Mouse (Mus musculus) midbrain, embryonic 13.5 days (tissue): ENCODE data around the gene Lrch1. TPM values are rescaled to one million over a fixed set of nuclear protein-coding genes. Genes with fewer than 3 reads are reported as not detected.

Experiments used
- ATAC-seq: fragments of 200-750 bp; cut with Nextera tagmentation; 2 replicates; pipeline ENCODE4 v1.8.0; 2017; ENCODE audit warnings: mild to moderate bottlenecking, moderate TSS enrichment, moderate library complexity
- H3K27ac ChIP-seq: fragments of 300-500 bp; sonication (generic); 2 replicates; pipeline ENCODE4 v1.5.1; 2015; ENCODE audit warnings: inconsistent platforms, mild to moderate bottlenecking, moderate library complexity
- H3K27me3 ChIP-seq: fragments of 300-500 bp; sonication (generic); 2 replicates; pipeline ENCODE4 v1.6.1; 2015; ENCODE audit warnings: mild to moderate bottlenecking, inconsistent platforms
- H3K36me3 ChIP-seq: fragments of 300-500 bp; sonication (generic); 2 replicates; pipeline ENCODE4 v1.6.1; 2015; ENCODE audit warnings: mild to moderate bottlenecking, inconsistent platforms
- H3K4me1 ChIP-seq: fragments of 300-500 bp; sonication (generic); replicated peaks from 2 replicates; pipeline ENCODE4 v1.6.1; 2015; ENCODE audit warnings: inconsistent platforms
- H3K4me2 ChIP-seq: fragments of 300-500 bp; sonication (generic); replicated peaks from 2 replicates; pipeline ENCODE4 v1.6.1; 2015; ENCODE audit warnings: moderate library complexity, mild to moderate bottlenecking, inconsistent platforms
- H3K4me3 ChIP-seq: fragments of 300-500 bp; sonication (generic); replicated peaks from 2 replicates; pipeline ENCODE4 v1.5.1; 2015; ENCODE audit warnings: mild to moderate bottlenecking, inconsistent platforms
- H3K9ac ChIP-seq: fragments of 300-500 bp; sonication (generic); replicated peaks from 2 replicates; pipeline ENCODE4 v1.6.1; 2015; ENCODE audit warnings: mild to moderate bottlenecking, inconsistent platforms
- H3K9me3 ChIP-seq: fragments of 300-500 bp; sonication (generic); 2 replicates; pipeline ENCODE4 v1.6.1; 2016; ENCODE audit warnings: mild to moderate bottlenecking, inconsistent platforms
- WGBS: fragments of 180-500 bp; shearing (Covaris S2); methylation state at CpG from one replicate; pipeline ENCODE4 v1.1.7; 2015; 5-methylcytosine and 5-hydroxymethylcytosine counted together
- polyA plus RNA-seq: library from polyadenylated mRNA; unstranded; fragments of >200 nt; fragmentation: Nextera tagmentation; extraction: Ambion mirVana; gene quantifications from 2 replicates; pipeline ENCODE4 v1.2.1, GENCODE M21; 2015

Gene Lrch1
- polyA plus RNA-seq, 1 experiment from 2014 or later: 9.7 TPM

GRCm38 (mm10) chr14:74945266-74946215, 2.1 kb downstream of the Lrch1 start:
- peak overlapping the region; percentile 84 for H3K4me3 ChIP-seq
- 89% methylated on average over 11 of the region's 11 CpGs for WGBS
- ATAC-seq: no peak
- H3K36me3 ChIP-seq: no peaks in the 10 kb centered on the region
- no peaks in the 10 kb centered on the region for H3K27me3 ChIP-seq
- peak overlapping the region; percentile 79 for H3K4me2 ChIP-seq
- H3K4me1 ChIP-seq: peaks cover 20% of the 10 kb centered on the region
- no peaks in the 10 kb centered on the region for H3K9me3 ChIP-seq
- H3K9ac ChIP-seq: peak overlapping the region; percentile 87; the same call in 1 of the 2 replicates
- H3K27ac ChIP-seq: no peak overlapping the region

- 92% methylated on average over 7 of the region's 7 CpGs for WGBS
- no peaks in the 10 kb centered on the region for H3K36me3 ChIP-seq
- no peak overlapping the region for H3K4me2 ChIP-seq
- no peak overlapping the region for H3K27ac ChIP-seq
- no peaks in the 10 kb centered on the region for H3K27me3 ChIP-seq
- H3K9me3 ChIP-seq: no peaks in the 10 kb centered on the region
- no peak for ATAC-seq
- H3K4me3 ChIP-seq: no peak overlapping the region
- peaks cover 20% of the 10 kb centered on the region for H3K4me1 ChIP-seq
- H3K9ac ChIP-seq: no peak overlapping the region
Observed at GRCm38 (mm10) chr14:74944128-74944755, 3.4 kb downstream of the Lrch1 start.

- no peak for ATAC-seq
- 95% methylated on average over 6 of the region's 6 CpGs for WGBS
- Histone ChIP-seq H3K4me2 (no peak overlapping the region), H3K4me3 (no peak overlapping the region), H3K27me3 (no peaks in the 10 kb centered on the region), H3K9ac (no peak overlapping the region), H3K36me3 (no peaks in the 10 kb centered on the region), H3K27ac (no peak overlapping the region), H3K9me3 (no peaks in the 10 kb centered on the region), H3K4me1 (peaks cover 20% of the 10 kb centered on the region)
Observed at GRCm38 (mm10) chr14:74943581-74944117, 4.0 kb downstream of the Lrch1 start.

- ATAC-seq: no peak
- no peak overlapping the region for H3K27ac ChIP-seq
- H3K9me3 ChIP-seq: no peaks in the 10 kb centered on the region
Observed at GRCm38 (mm10) chr14:74943024-74943423, 4.7 kb downstream of the Lrch1 start.

GRCm38 (mm10) chr14:74941591-74941990, 6.1 kb downstream of the Lrch1 start:
- ATAC-seq: no peak
- no peaks in the 10 kb centered on the region for H3K36me3 ChIP-seq
- H3K4me3 ChIP-seq: no peak overlapping the region
- H3K27ac ChIP-seq: no peak overlapping the region
- no peak overlapping the region for H3K9ac ChIP-seq
- peaks cover 14% of the 10 kb centered on the region for H3K4me1 ChIP-seq
- no peaks in the 10 kb centered on the region for H3K27me3 ChIP-seq
- 85% methylated on average over 7 of the region's 7 CpGs for WGBS
- H3K4me2 ChIP-seq: no peak overlapping the region
- no peaks in the 10 kb centered on the region for H3K9me3 ChIP-seq

More at GRCm38 (mm10) chr14:74943024-74943423, 4.7 kb downstream of the Lrch1 start:
- Histone ChIP-seq H3K4me1 (peaks cover 15% of the 10 kb centered on the region), H3K36me3 (no peaks in the 10 kb centered on the region), H3K4me2 (no peak overlapping the region), H3K9ac (no peak overlapping the region), H3K4me3 (no peak overlapping the region), H3K27me3 (no peaks in the 10 kb centered on the region)
- 83% methylated on average over 8 of the region's 8 CpGs for whole genome bisulfite sequencing

- no peaks in the 10 kb centered on the region for H3K27me3 ChIP-seq
- no peaks in the 10 kb centered on the region for H3K9me3 ChIP-seq
- no peak overlapping the region for H3K4me3 ChIP-seq
- H3K4me2 ChIP-seq: no peak overlapping the region
- no peaks in the 10 kb centered on the region for H3K36me3 ChIP-seq
- H3K9ac ChIP-seq: no peak overlapping the region
- no peak for ATAC-seq
- WGBS: 95% methylated on average over 4 of the region's 4 CpGs
- H3K27ac ChIP-seq: no peak overlapping the region
- peaks cover 6% of the 10 kb centered on the region for H3K4me1 ChIP-seq
Observed at GRCm38 (mm10) chr14:74940741-74941140, 6.9 kb downstream of the Lrch1 start.

GRCm38 (mm10) chr14:74939355-74939754, 8.3 kb downstream of the Lrch1 start:
- no peak overlapping the region for H3K4me3 ChIP-seq
- H3K27ac ChIP-seq: no peak overlapping the region
- no peaks in the 10 kb centered on the region for H3K4me1 ChIP-seq
- WGBS: 53% methylated on average over 9 of the region's 9 CpGs
- H3K4me2 ChIP-seq: no peak overlapping the region
- ATAC-seq: no peak
- H3K27me3 ChIP-seq: no peaks in the 10 kb centered on the region
- H3K9me3 ChIP-seq: no peaks in the 10 kb centered on the region
- no peak overlapping the region for H3K9ac ChIP-seq
- H3K36me3 ChIP-seq: no peaks in the 10 kb centered on the region

GRCm38 (mm10) chr14:74938896-74939295, 8.8 kb downstream of the Lrch1 start:
- Histone ChIP-seq H3K4me1 (no peaks in the 10 kb centered on the region), H3K27ac (no peak overlapping the region), H3K36me3 (no peaks in the 10 kb centered on the region), H3K27me3 (no peaks in the 10 kb centered on the region), H3K4me3 (no peak overlapping the region), H3K4me2 (no peak overlapping the region), H3K9ac (no peak overlapping the region), H3K9me3 (no peaks in the 10 kb centered on the region)
- 82% methylated on average over 3 of the region's 3 CpGs for whole genome bisulfite sequencing
- ATAC-seq: no peak

- H3K9ac ChIP-seq: no peak overlapping the region
- WGBS: 91% methylated on average over 2 of the region's 2 CpGs
- no peak overlapping the region for H3K27ac ChIP-seq
- no peaks in the 10 kb centered on the region for H3K4me1 ChIP-seq
- no peaks in the 10 kb centered on the region for H3K9me3 ChIP-seq
- no peak overlapping the region for H3K4me3 ChIP-seq
- ATAC-seq: no peak
- no peaks in the 10 kb centered on the region for H3K36me3 ChIP-seq
- no peaks in the 10 kb centered on the region for H3K27me3 ChIP-seq
- H3K4me2 ChIP-seq: no peak overlapping the region
Observed at GRCm38 (mm10) chr14:74936557-74937261, 11.0 kb downstream of the Lrch1 start.

GRCm38 (mm10) chr14:74935111-74935510, 12.6 kb downstream of the Lrch1 start:
- Histone ChIP-seq H3K4me1 (no peaks in the 10 kb centered on the region), H3K27ac (no peak overlapping the region), H3K4me3 (no peak overlapping the region), H3K9ac (no peak overlapping the region), H3K36me3 (no peaks in the 10 kb centered on the region), H3K27me3 (no peaks in the 10 kb centered on the region), H3K9me3 (no peaks in the 10 kb centered on the region), H3K4me2 (no peak overlapping the region)
- WGBS: 96% methylated on average over 6 of the region's 6 CpGs
- no peak for ATAC-seq

GRCm38 (mm10) chr14:74933960-74934710, 13.5 kb downstream of the Lrch1 start:
- Histone ChIP-seq H3K4me1 (no peaks in the 10 kb centered on the region), H3K27ac (no peak overlapping the region), H3K9me3 (no peaks in the 10 kb centered on the region), H3K4me3 (no peak overlapping the region), H3K4me2 (no peak overlapping the region), H3K27me3 (no peaks in the 10 kb centered on the region), H3K9ac (no peak overlapping the region), H3K36me3 (no peaks in the 10 kb centered on the region)
- 85% methylated on average over 14 of the region's 14 CpGs for WGBS
- no peak for ATAC-seq
